Mouse (Mus musculus) cerebellum, adult 2 months (tissue): ENCODE data around the gene Aprt.

ENCODE experiments used
- CTCF ChIP-seq: fragments of 200-500 bp; IDR thresholded peaks from 2 replicates; pipeline ENCODE4 v1.5.1; 2011; ENCODE audit warnings: low read depth, mild to moderate bottlenecking, control low read depth, low read length, moderate library complexity, borderline replicate concordance; ENCODE audit not compliant: insufficient read depth
- POLR2A ChIP-seq: fragments of 200-500 bp; IDR thresholded peaks from 2 replicates; pipeline ENCODE4 v1.6.1; 2011; ENCODE audit warnings: low read length, control low read depth, borderline replicate concordance; ENCODE audit not compliant: insufficient read depth

DNA sequence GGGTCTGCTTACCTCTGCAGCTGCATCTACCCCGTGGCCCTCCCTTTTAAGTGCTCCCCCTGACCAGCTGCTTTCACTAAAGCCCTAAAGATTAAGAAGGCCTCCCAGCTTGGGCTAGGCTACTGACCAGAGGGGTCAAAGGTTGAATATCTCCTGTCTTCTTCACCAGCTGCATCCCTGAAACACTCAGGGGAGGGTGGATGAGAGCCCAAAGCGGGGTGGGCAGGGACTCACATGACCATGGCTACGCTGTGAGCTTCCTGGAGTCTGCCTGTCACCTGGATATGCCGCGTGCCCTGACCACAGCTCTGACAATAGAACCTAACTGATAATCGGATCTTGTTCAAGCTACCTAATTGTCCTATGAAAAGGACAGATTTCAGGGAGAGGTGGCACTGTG is 46.0 kb upstream of the Aprt start, which contains the start of gene Pabpn1l:
- no peak for TF ChIP-seq POLR2A
- no peak for TF ChIP-seq CTCF
